Mouse (Mus musculus) stomach, postnatal 0 days (tissue): Measurements from ENCODE around the gene Rbpms2. TPM values are rescaled to one million over a fixed set of nuclear protein-coding genes. Genes with fewer than 3 reads are reported as not detected.

ENCODE experiments used
- ATAC-seq: fragments of 200-750 bp; cut with Nextera tagmentation; 2 replicates; pipeline ENCODE4 v1.8.0; 2017; ENCODE audit not compliant: low FRiP score, low TSS enrichment
- DNase-seq: peaks from one replicate; pipeline ENCODE4 v3.0.0-alpha.2; 2016; ENCODE audit warnings: low spot score
- H3K27ac ChIP-seq: fragments of 300-500 bp; sonication (generic); replicated peaks from 2 replicates; pipeline ENCODE4 v1.5.1; 2014; ENCODE audit warnings: mild to moderate bottlenecking, control low read depth
- H3K27me3 ChIP-seq: fragments of 300-500 bp; sonication (generic); 2 replicates; pipeline ENCODE4 v1.6.1; 2014; ENCODE audit warnings: low read length; ENCODE audit not compliant: control insufficient read depth, insufficient read depth
- H3K36me3 ChIP-seq: fragments of 300-500 bp; sonication (generic); 2 replicates; pipeline ENCODE4 v1.6.1; 2014; ENCODE audit warnings: low read length, mixed read lengths; ENCODE audit not compliant: control insufficient read depth, insufficient read depth
- H3K4me1 ChIP-seq: fragments of 300-500 bp; sonication (generic); replicated peaks from 2 replicates; pipeline ENCODE4 v1.6.1; 2014; ENCODE audit warnings: antibody characterized with exemption; ENCODE audit not compliant: control insufficient read depth, insufficient read depth
- H3K4me2 ChIP-seq: fragments of 300-500 bp; sonication (generic); replicated peaks from 2 replicates; pipeline ENCODE4 v1.6.1; 2014; ENCODE audit warnings: low read depth, mild to moderate bottlenecking, control low read depth, moderate library complexity
- H3K4me3 ChIP-seq: fragments of 300-500 bp; sonication (generic); 2 replicates; pipeline ENCODE4 v1.5.1; 2014; ENCODE audit warnings: low read depth, low read length, control low read depth
- H3K9ac ChIP-seq: fragments of 300-500 bp; sonication (generic); 2 replicates; pipeline ENCODE4 v1.6.1; 2014; ENCODE audit warnings: mild to moderate bottlenecking, low read length, control low read depth, mixed read lengths
- H3K9me3 ChIP-seq: fragments of 300-500 bp; sonication (generic); 2 replicates; pipeline ENCODE4 v1.6.1; 2016; ENCODE audit warnings: low read length; ENCODE audit not compliant: control insufficient read depth
- CTCF ChIP-seq: IDR thresholded peaks from 2 replicates; pipeline ENCODE4 v1.5.1; 2016; ENCODE audit warnings: antibody characterized with exemption, low read depth, mild to moderate bottlenecking, moderate library complexity
- EP300 ChIP-seq: optimal IDR thresholded peaks from 2 replicates; pipeline ENCODE3; 2016; ENCODE audit warnings: antibody characterized with exemption
- WGBS: fragments of 180-500 bp; shearing (Covaris S2); extraction: QIAGEN DNeasy Blood & Tissue Kit; methylation state at CpG from one replicate; pipeline ENCODE4 v1.1.7; 2014; 5-methylcytosine and 5-hydroxymethylcytosine counted together
- polyA plus RNA-seq: library from polyadenylated mRNA; unstranded; fragments of >200 nt; fragmentation: Nextera tagmentation; extraction: Ambion mirVana; gene quantifications from 2 replicates; pipeline ENCODE4 v1.2.1, GENCODE M21; 2015

Gene Rbpms2
- polyA plus RNA-seq, 1 experiment from 2014 or later = 19.9 TPM

DNA sequence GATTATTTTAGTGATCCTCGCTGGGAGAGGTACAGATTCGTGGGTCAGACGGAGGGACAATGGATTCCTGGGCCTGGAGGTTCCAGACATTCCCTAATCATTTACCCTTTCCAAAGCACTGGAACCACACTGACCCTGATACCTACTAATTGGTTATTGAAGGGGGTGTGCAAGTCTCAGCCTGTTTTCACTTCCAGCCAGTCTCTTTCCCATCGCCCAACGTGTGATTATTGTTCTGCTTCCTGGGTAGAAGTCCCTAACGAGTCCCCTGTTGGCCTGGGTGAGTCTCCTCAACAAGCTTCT, 42.2 kb upstream of the Rbpms2 start:
- peaks cover 6% of the 10 kb centered on the region; the same call in 1 of the 2 replicates for H3K4me1 ChIP-seq
- H3K27ac ChIP-seq = no peak overlapping the region
- H3K4me3 ChIP-seq = peak overlapping the region; percentile 49
- peak overlapping the region; percentile 28 for H3K9ac ChIP-seq
- no peaks in the 10 kb centered on the region for H3K36me3 ChIP-seq
- H3K4me2 ChIP-seq = peak overlapping the region; percentile 97
- DNase-seq = no peak
- no peaks in the 10 kb centered on the region for H3K9me3 ChIP-seq
- no peak for ATAC-seq
- under 1% methylated on average over 6 of the region's 6 CpGs for WGBS
- H3K27me3 ChIP-seq = no peaks in the 10 kb centered on the region
- no peak for TF ChIP-seq CTCF
- TF ChIP-seq EP300 = no peak

DNA sequence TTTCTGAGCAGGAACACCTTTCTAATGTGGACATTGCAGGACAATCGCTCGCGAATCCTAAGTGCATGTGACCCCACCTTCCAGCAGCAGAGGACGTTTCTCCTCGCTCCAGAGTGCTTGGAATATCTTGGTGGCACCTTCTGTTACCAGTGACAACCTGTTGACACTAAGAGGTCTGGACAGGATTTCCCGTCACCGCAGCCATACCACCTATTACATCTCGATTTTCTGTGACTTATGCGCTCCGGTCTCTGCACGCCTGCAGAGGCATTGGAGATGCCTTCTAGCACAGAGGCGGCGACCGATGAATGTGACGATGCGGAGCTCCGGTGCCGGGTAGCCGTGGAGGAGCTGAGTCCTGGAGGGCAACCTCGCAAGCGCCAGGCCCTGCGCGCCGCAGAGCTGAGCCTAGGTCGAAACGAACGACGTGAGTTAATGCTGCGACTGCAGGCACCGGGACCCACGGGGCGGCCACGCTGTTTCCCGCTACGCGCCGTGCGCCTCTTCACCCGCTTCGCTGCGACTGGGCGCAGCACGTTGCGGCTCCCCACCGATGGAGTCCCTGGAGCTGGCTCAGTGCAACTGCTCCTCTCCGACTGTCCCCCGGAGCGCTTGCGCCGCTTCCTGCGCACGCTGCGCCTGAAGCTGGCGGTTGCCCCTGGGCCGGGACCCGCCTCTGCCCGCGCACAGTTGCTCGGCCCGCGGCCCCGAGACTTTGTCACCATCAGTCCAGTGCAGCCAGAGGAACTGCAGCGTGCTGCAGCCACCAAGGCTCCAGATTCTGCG, 41.7 kb upstream of the Rbpms2 start:
- Histone ChIP-seq H3K9me3 (no peaks in the 10 kb centered on the region), H3K4me3 (peak overlapping the region; percentile 49), H3K4me2 (peak overlapping the region; percentile 97), H3K9ac (peak overlapping the region; percentile 28), H3K27ac (no peak overlapping the region), H3K27me3 (no peaks in the 10 kb centered on the region), H3K4me1 (peaks cover 6% of the 10 kb centered on the region; the same call in 1 of the 2 replicates), H3K36me3 (no peaks in the 10 kb centered on the region)
- ATAC-seq (peak; percentile 35; the same call in 1 of the 2 replicates), DNase-seq (no peak)
- TF ChIP-seq EP300 = no peak
- TF ChIP-seq CTCF = no peak
- under 1% methylated on average over 64 of the region's 64 CpGs for WGBS

DNA sequence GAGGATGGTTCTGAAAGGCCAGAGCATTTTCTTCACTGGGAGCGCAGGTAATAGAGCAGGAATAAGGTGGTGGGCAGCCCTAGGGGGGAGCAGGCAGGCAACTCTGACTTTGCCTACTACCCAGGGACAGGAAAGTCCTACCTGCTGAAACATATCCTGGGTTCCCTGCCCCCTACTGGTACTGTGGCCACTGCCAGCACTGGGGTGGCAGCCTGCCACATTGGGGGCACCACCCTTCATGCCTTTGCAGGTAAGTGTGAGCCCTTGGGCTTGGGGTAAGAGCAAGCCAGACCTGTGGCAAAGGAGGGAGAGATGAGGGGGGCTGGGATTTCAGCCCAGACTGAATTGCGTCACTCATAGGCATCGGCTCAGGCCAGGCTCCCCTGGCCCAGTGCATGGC, 40.4 kb upstream of the Rbpms2 start:
- H3K4me3 ChIP-seq = peak overlapping the region; percentile 49; the same call in 1 of the 2 replicates
- H3K9ac ChIP-seq = 0 out of 2 replicates have a peak overlapping the region, but pooled peaks have one; percentile 31
- no peaks in the 10 kb centered on the region for H3K27me3 ChIP-seq
- ATAC-seq (no peak), DNase-seq (no peak)
- peaks cover 6% of the 10 kb centered on the region; the same call in 1 of the 2 replicates for H3K4me1 ChIP-seq
- 94% methylated on average over 3 of the region's 3 CpGs for WGBS
- no peaks in the 10 kb centered on the region for H3K36me3 ChIP-seq
- no peak for TF ChIP-seq EP300
- TF ChIP-seq CTCF = peak; percentile 25; the same call in 1 of the 2 replicates
- no peaks in the 10 kb centered on the region for H3K9me3 ChIP-seq
- peak overlapping the region; percentile 97 for H3K4me2 ChIP-seq
- H3K27ac ChIP-seq = no peak overlapping the region

DNA sequence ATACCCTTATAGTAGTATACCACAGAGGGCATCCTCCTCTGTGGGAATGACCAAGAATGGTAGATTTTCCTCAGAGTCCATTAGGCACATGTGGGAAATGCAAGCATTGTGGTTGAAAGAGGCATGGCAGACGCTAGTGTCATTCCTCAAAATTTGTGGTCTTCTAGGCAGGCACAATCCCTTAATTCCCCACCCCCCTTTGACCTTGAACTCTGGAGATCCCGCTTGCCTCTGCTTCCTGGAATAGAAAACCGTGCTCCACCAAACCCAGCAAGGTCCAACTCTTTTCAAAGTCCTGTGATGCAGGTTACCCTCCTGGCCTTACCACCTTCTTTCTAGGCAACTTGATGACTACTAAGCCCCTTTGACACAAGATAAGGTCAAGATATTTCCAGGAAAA, 36.7 kb upstream of the Rbpms2 start:
- no peak for DNase-seq
- WGBS = 90% methylated on average over 3 of the region's 3 CpGs
- Histone ChIP-seq H3K4me1 (peaks cover 4% of the 10 kb centered on the region; the same call in 1 of the 2 replicates), H3K27me3 (no peaks in the 10 kb centered on the region), H3K4me2 (no peak overlapping the region), H3K9me3 (no peaks in the 10 kb centered on the region), H3K36me3 (no peaks in the 10 kb centered on the region), H3K9ac (no peak overlapping the region), H3K4me3 (no peak overlapping the region), H3K27ac (no peak overlapping the region)
- TF ChIP-seq CTCF (no peak), EP300 (no peak)
- no peak for ATAC-seq

DNA sequence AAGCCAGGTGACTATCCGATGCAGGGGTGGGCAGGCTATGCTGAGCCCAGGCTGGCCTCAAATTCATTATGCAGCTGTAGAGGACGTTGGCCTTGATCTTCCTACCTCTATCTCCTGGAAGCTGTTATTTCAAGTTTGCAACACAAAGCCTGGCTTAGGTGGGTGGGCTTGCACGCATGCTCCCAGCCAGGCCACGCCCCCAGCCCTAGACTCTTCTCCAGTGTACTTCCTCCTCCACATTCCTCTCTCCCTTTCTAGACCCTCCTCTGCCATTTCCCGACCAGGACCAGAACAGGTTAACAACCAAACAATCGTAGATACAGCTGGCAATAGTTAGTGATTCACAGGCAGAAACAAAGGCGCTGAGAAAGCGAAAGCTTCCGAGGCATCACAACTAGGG, 35.9 kb upstream of the Rbpms2 start:
- Histone ChIP-seq H3K9me3 (no peaks in the 10 kb centered on the region), H3K4me3 (no peak overlapping the region), H3K4me2 (no peak overlapping the region), H3K9ac (no peak overlapping the region), H3K27me3 (no peaks in the 10 kb centered on the region), H3K27ac (no peak overlapping the region), H3K4me1 (0 out of 2 replicates have a peak, but pooled peaks cover 4% of the 10 kb centered on the region), H3K36me3 (no peaks in the 10 kb centered on the region)
- ATAC-seq = no peak
- no peak for TF ChIP-seq CTCF
- no peak for TF ChIP-seq EP300
- WGBS = 86% methylated on average over 9 of the region's 9 CpGs
- DNase-seq = no peak

DNA sequence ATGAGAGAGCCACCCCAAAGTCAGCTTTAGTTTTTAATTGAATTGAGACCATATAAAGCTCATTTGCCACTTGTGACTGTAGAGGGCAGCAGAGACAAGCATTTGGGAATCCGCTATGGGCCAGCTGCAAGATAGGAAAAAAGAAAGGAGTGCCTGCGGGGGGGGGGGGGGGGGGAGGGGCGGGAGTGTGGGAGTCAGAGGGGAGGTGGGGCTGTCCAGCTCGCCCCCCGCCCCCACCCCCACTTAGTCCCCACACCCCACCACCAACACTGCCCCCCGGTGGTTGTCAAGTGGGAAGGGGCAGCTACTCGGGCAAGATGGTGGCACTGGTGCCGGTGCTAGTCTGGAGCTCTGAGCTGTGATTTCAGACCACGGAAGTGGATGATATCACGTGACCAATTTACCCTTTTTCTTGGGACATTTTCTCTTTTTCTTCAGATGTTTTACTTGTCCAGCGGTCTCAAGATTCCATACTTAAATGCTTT, 30.6 kb upstream of the Rbpms2 start:
- no peak overlapping the region for H3K4me3 ChIP-seq

More for the DNA sequence above, 30.6 kb upstream of the Rbpms2 start:
- DNase-seq (peak; percentile 48), ATAC-seq (peak; percentile 29; the same call in 1 of the 2 replicates)
- Histone ChIP-seq H3K9me3 (no peaks in the 10 kb centered on the region), H3K36me3 (no peaks in the 10 kb centered on the region), H3K4me1 (no peaks in the 10 kb centered on the region), H3K27me3 (no peaks in the 10 kb centered on the region), H3K4me2 (peak overlapping the region; percentile 25; the same call in 1 of the 2 replicates), H3K27ac (no peak overlapping the region), H3K9ac (no peak overlapping the region)
- TF ChIP-seq CTCF = peak; percentile 74
- TF ChIP-seq EP300 = no peak
- 48% methylated on average over 7 of the region's 11 CpGs for WGBS
